Mouse (Mus musculus): ENCODE results near the gene Fggy. TPM values are rescaled to one million over a fixed set of nuclear protein-coding genes. Genes with fewer than 3 reads are reported as not detected.
A peak's percentile ranks its signal among the peaks of the same experiment; 100 is the strongest.

Gene Fggy
- polyA plus RNA-seq, 1 experiment from 2014 or later: 9.0 TPM

- Histone ChIP-seq H3K4me2 (replicated peaks) (no peak overlapping the region), H3K27ac (no peak overlapping the region), H3K36me3 (no peaks in the 10 kb centered on the region), H3K9ac (no peak overlapping the region), H3K9me3 (no peaks in the 10 kb centered on the region), H3K27me3 (replicated peaks) (no peaks in the 10 kb centered on the region), H3K4me3 (no peak overlapping the region), H3K4me1 (no peaks in the 10 kb centered on the region; the same call in 1 of the 2 replicates)
- 38% methylated on average over 8 of the region's 8 CpGs for WGBS
- ATAC-seq (ENCODE audit: low FRiP score, low read depth): no peak
These were observed 358.6 kb downstream of the Fggy start for GRCm38 (mm10) chr4:95915628-95916579.

GRCm38 (mm10) chr4:95917703-95918102 is 360.4 kb downstream of the Fggy start:
- no peak overlapping the region for H3K4me2 ChIP-seq (replicated peaks)
- ATAC-seq (ENCODE audit: low FRiP score, low read depth): no peak
- H3K4me3 ChIP-seq: no peak overlapping the region
- H3K27ac ChIP-seq: no peak overlapping the region
- H3K27me3 ChIP-seq (replicated peaks): no peaks in the 10 kb centered on the region
- H3K36me3 ChIP-seq: no peaks in the 10 kb centered on the region
- 71% methylated on average over 6 of the region's 6 CpGs for WGBS
- no peaks in the 10 kb centered on the region; the same call in 1 of the 2 replicates for H3K4me1 ChIP-seq
- H3K9ac ChIP-seq: no peak overlapping the region
- H3K9me3 ChIP-seq: no peaks in the 10 kb centered on the region

- no peaks in the 10 kb centered on the region; the same call in 1 of the 2 replicates for H3K4me1 ChIP-seq
- H3K9me3 ChIP-seq: no peaks in the 10 kb centered on the region
- no peak overlapping the region for H3K9ac ChIP-seq
- no peak for ATAC-seq (ENCODE audit: low FRiP score, low read depth)
- H3K4me3 ChIP-seq: no peak overlapping the region
- no peaks in the 10 kb centered on the region for H3K36me3 ChIP-seq
- H3K4me2 ChIP-seq (replicated peaks): no peak overlapping the region
- 82% methylated on average over 4 of the region's 4 CpGs for WGBS
- no peak overlapping the region for H3K27ac ChIP-seq
- H3K27me3 ChIP-seq (replicated peaks): no peaks in the 10 kb centered on the region
These were observed 363.1 kb downstream of the Fggy start for GRCm38 (mm10) chr4:95920448-95920847.

- 22% methylated on average over 7 of the region's 7 CpGs for WGBS
- Histone ChIP-seq H3K9ac (no peak overlapping the region), H3K4me1 (no peaks in the 10 kb centered on the region), H3K36me3 (no peaks in the 10 kb centered on the region), H3K9me3 (no peaks in the 10 kb centered on the region), H3K4me3 (no peak overlapping the region), H3K27ac (no peak overlapping the region), H3K4me2 (replicated peaks) (no peak overlapping the region), H3K27me3 (replicated peaks) (no peaks in the 10 kb centered on the region)
- ATAC-seq (ENCODE audit: low FRiP score, low read depth): peak; percentile 83
These were observed 367.2 kb downstream of the Fggy start for GRCm38 (mm10) chr4:95924210-95925184.

- Histone ChIP-seq H3K4me2 (replicated peaks) (no peak overlapping the region), H3K4me3 (no peak overlapping the region), H3K4me1 (no peaks in the 10 kb centered on the region), H3K9me3 (no peaks in the 10 kb centered on the region), H3K9ac (no peak overlapping the region), H3K27me3 (replicated peaks) (no peaks in the 10 kb centered on the region), H3K36me3 (no peaks in the 10 kb centered on the region), H3K27ac (no peak overlapping the region)
- WGBS: 83% methylated on average over 1 of the region's 1 CpGs
- no peak for ATAC-seq (ENCODE audit: low FRiP score, low read depth)
These were observed 371.5 kb downstream of the Fggy start for GRCm38 (mm10) chr4:95928846-95929245.

GRCm38 (mm10) chr4:95929936-95930335 is 372.6 kb downstream of the Fggy start:
- H3K9me3 ChIP-seq: no peaks in the 10 kb centered on the region
- H3K27ac ChIP-seq: no peak overlapping the region
- H3K27me3 ChIP-seq (replicated peaks): no peaks in the 10 kb centered on the region
- no peaks in the 10 kb centered on the region for H3K4me1 ChIP-seq
- no peak for ATAC-seq (ENCODE audit: low FRiP score, low read depth)
- no peak overlapping the region for H3K9ac ChIP-seq
- no peak overlapping the region for H3K4me3 ChIP-seq
- 88% methylated on average over 1 of the region's 1 CpGs for WGBS
- H3K4me2 ChIP-seq (replicated peaks): no peak overlapping the region
- no peaks in the 10 kb centered on the region for H3K36me3 ChIP-seq

GRCm38 (mm10) chr4:95931331-95931730 is 374.0 kb downstream of the Fggy start:
- Histone ChIP-seq H3K9ac (no peak overlapping the region), H3K27ac (no peak overlapping the region), H3K4me3 (no peak overlapping the region), H3K36me3 (no peaks in the 10 kb centered on the region), H3K4me1 (no peaks in the 10 kb centered on the region), H3K4me2 (replicated peaks) (no peak overlapping the region), H3K27me3 (replicated peaks) (no peaks in the 10 kb centered on the region), H3K9me3 (no peaks in the 10 kb centered on the region)
- 73% methylated on average over 2 of the region's 2 CpGs for WGBS
- no peak for ATAC-seq (ENCODE audit: low FRiP score, low read depth)

- H3K27ac ChIP-seq: no peak overlapping the region
- H3K27me3 ChIP-seq (replicated peaks): no peaks in the 10 kb centered on the region
- H3K9ac ChIP-seq: no peak overlapping the region
- 90% methylated on average over 9 of the region's 9 CpGs for WGBS
- H3K4me3 ChIP-seq: no peak overlapping the region
- no peak overlapping the region for H3K4me2 ChIP-seq (replicated peaks)
- H3K36me3 ChIP-seq: no peaks in the 10 kb centered on the region
- no peaks in the 10 kb centered on the region for H3K9me3 ChIP-seq
- no peaks in the 10 kb centered on the region for H3K4me1 ChIP-seq
- ATAC-seq (ENCODE audit: low FRiP score, low read depth): no peak
These were observed 376.6 kb downstream of the Fggy start for GRCm38 (mm10) chr4:95933801-95934356.

GRCm38 (mm10) chr4:95934384-95935035 is 377.2 kb downstream of the Fggy start:
- H3K4me3 ChIP-seq: no peak overlapping the region
- no peaks in the 10 kb centered on the region for H3K27me3 ChIP-seq (replicated peaks)
- no peak overlapping the region for H3K4me2 ChIP-seq (replicated peaks)
- H3K27ac ChIP-seq: no peak overlapping the region
- 63% methylated on average over 4 of the region's 4 CpGs for WGBS
- H3K4me1 ChIP-seq: no peaks in the 10 kb centered on the region
- ATAC-seq (ENCODE audit: low FRiP score, low read depth): peak; percentile 37
- no peak overlapping the region for H3K9ac ChIP-seq
- H3K9me3 ChIP-seq: no peaks in the 10 kb centered on the region
- no peaks in the 10 kb centered on the region for H3K36me3 ChIP-seq

GRCm38 (mm10) chr4:95938701-95939100 is 381.4 kb downstream of the Fggy start:
- Histone ChIP-seq H3K4me1 (no peaks in the 10 kb centered on the region), H3K9me3 (no peaks in the 10 kb centered on the region), H3K27ac (no peak overlapping the region), H3K4me3 (no peak overlapping the region), H3K27me3 (replicated peaks) (no peaks in the 10 kb centered on the region), H3K9ac (no peak overlapping the region), H3K4me2 (replicated peaks) (no peak overlapping the region), H3K36me3 (no peaks in the 10 kb centered on the region)
- ATAC-seq (ENCODE audit: low FRiP score, low read depth): no peak
- WGBS: 81% methylated on average over 3 of the region's 3 CpGs

GRCm38 (mm10) chr4:95947896-95948295 is 390.6 kb downstream of the Fggy start:
- Histone ChIP-seq H3K4me2 (replicated peaks) (no peak overlapping the region), H3K27me3 (replicated peaks) (no peaks in the 10 kb centered on the region), H3K4me3 (no peak overlapping the region), H3K9me3 (no peaks in the 10 kb centered on the region), H3K9ac (no peak overlapping the region), H3K4me1 (no peaks in the 10 kb centered on the region), H3K36me3 (no peaks in the 10 kb centered on the region), H3K27ac (no peak overlapping the region)
- ATAC-seq (ENCODE audit: low FRiP score, low read depth): no peak
- WGBS: 73% methylated on average over 1 of the region's 1 CpGs
